In genomic region chr5:99111235-99111634, GRCm38 (mm10) we compare ENCODE assay signal across 13 mouse cellular contexts.
A peak's percentile ranks its signal among the peaks of the same experiment; 100 is the strongest.
DNase-seq lines count a peak whose midpoint lies in the region; ATAC-seq and TF ChIP-seq lines count a peak whose summit lies in the region.
"Had no signal": no experiment of that assay in that cellular context is flagged by ENCODE, and none has a peak within 500 bp of the region (broad histone marks: within the 10 kb centered on the region; RNA-seq: fewer than 3 reads in every experiment).

No protein-coding gene starts in this region.

- H3K36me3 ChIP-seq in forebrain, embryonic 12.5 days (replicated peaks): no peaks in the 10 kb centered on the region
- H3K36me3 ChIP-seq in forebrain, postnatal 0 days (ENCODE audit: insufficient read depth): no peaks in the 10 kb centered on the region
- H3K36me3 ChIP-seq in forebrain, embryonic 15.5 days: no peaks in the 10 kb centered on the region
- H3K36me3 ChIP-seq: embryonic facial prominence, embryonic 15.5 days had no signal

- peak; percentile 90 for ATAC-seq in forebrain, embryonic 12.5 days (ENCODE audit: low FRiP score)
- ATAC-seq in forebrain, postnatal 0 days: no peak
- peak; percentile 70 for ATAC-seq in forebrain, embryonic 15.5 days (replicated peaks)
- ATAC-seq: activated CD4-positive, CD25-positive, alpha-beta regulatory T cell, adult 4 months had no signal

- no peaks in the 10 kb centered on the region for H3K27me3 ChIP-seq in forebrain, embryonic 12.5 days
- no peaks in the 10 kb centered on the region for H3K27me3 ChIP-seq in forebrain, postnatal 0 days (ENCODE audit: insufficient read depth, low read length)
- H3K27me3 ChIP-seq in forebrain, embryonic 15.5 days: no peaks in the 10 kb centered on the region
- H3K27me3 ChIP-seq: embryonic facial prominence, embryonic 15.5 days had no signal

- no peak overlapping the region for H3K4me3 ChIP-seq in forebrain, embryonic 12.5 days (replicated peaks)
- no peak overlapping the region for H3K4me3 ChIP-seq in forebrain, postnatal 0 days (ENCODE audit: low read depth, low read length)
- no peak overlapping the region for H3K4me3 ChIP-seq in layer of hippocampus, adult 2 months
- no peak overlapping the region for H3K4me3 ChIP-seq in forebrain, embryonic 15.5 days
- H3K4me3 ChIP-seq: embryonic facial prominence, embryonic 15.5 days had no signal

- H3K9ac ChIP-seq in forebrain, embryonic 12.5 days: no peak overlapping the region
- H3K9ac ChIP-seq in forebrain, postnatal 0 days: no peak overlapping the region
- no peak overlapping the region for H3K9ac ChIP-seq in forebrain, embryonic 15.5 days (replicated peaks)
- H3K9ac ChIP-seq: embryonic facial prominence, embryonic 15.5 days had no signal

- no peak for TF ChIP-seq CTCF in forebrain, postnatal 0 days (IDR thresholded peaks at IDR 0.05; ENCODE audit: low read depth)
- no peak for TF ChIP-seq CTCF in layer of hippocampus, adult 2 months (conservative IDR thresholded peaks at IDR 0.05)

- H3K9me3 ChIP-seq in forebrain, embryonic 12.5 days: no peaks in the 10 kb centered on the region
- H3K9me3 ChIP-seq in forebrain, postnatal 0 days (ENCODE audit: low read length): no peaks in the 10 kb centered on the region
- no peaks in the 10 kb centered on the region for H3K9me3 ChIP-seq in forebrain, embryonic 15.5 days
- H3K9me3 ChIP-seq: embryonic facial prominence, embryonic 15.5 days had no signal

- H3K4me1 ChIP-seq in forebrain, embryonic 12.5 days: no peaks in the 10 kb centered on the region; the same call in 1 of the 2 replicates
- no peaks in the 10 kb centered on the region for H3K4me1 ChIP-seq in forebrain, postnatal 0 days (ENCODE audit: insufficient read depth)
- H3K4me1 ChIP-seq in forebrain, embryonic 15.5 days: 0 out of 2 replicates have a peak, but pooled peaks cover 3% of the 10 kb centered on the region
- H3K4me1 ChIP-seq: embryonic facial prominence, embryonic 15.5 days had no signal

- WGBS in forebrain, embryonic 12.5 days: 17% methylated on average over 4 of the region's 4 CpGs
- WGBS in forebrain, postnatal 0 days: 10% methylated on average over 4 of the region's 4 CpGs
- WGBS in forebrain, embryonic 15.5 days: 9% methylated on average over 4 of the region's 4 CpGs

- H3K4me2 ChIP-seq in forebrain, embryonic 12.5 days: no peak overlapping the region
- H3K4me2 ChIP-seq in forebrain, postnatal 0 days (ENCODE audit: low read depth): no peak overlapping the region
- no peak overlapping the region for H3K4me2 ChIP-seq in forebrain, embryonic 15.5 days (replicated peaks)
- H3K4me2 ChIP-seq: embryonic facial prominence, embryonic 15.5 days had no signal

- H3K27ac ChIP-seq in forebrain, embryonic 12.5 days: no peak overlapping the region
- no peak overlapping the region for H3K27ac ChIP-seq in forebrain, postnatal 0 days (ENCODE audit: low read depth, low read length)
- H3K27ac ChIP-seq in layer of hippocampus, adult 2 months: no peak overlapping the region
- H3K27ac ChIP-seq in forebrain, embryonic 15.5 days (replicated peaks): no peak overlapping the region
- H3K27ac ChIP-seq: embryonic facial prominence, embryonic 15.5 days had no signal

- DNase-seq in forebrain, postnatal 0 days: no peak
- peak; percentile 20 to 28 for DNase-seq in layer of hippocampus, postnatal 10 days (ENCODE audit: low spot score in 2 of 2)
- DNase-seq in layer of hippocampus, adult 2 months (ENCODE audit: low spot score in 2 of 2): no peak
- peak; percentile 67 for DNase-seq in Muller cell, postnatal 12 days (ENCODE audit: inconsistent ontology term)
- no peak for DNase-seq in natural killer cell, adult 2 months (ENCODE audit: low spot score in 2 of 2)
- DNase-seq in T-cell, adult 2 months (ENCODE audit: low spot score): no peak
- DNase-seq: heart, adult 18-20 months; heart, postnatal 10 days; lung, adult 18-20 months had no signal

Comparison
In these comparisons a context has a peak if more than half of its experiments do, and no peak if none do; other contexts are left out.
1. DNase-seq: peak in layer of hippocampus, postnatal 10 days (2 of 2) and Muller cell, postnatal 12 days (single experiment); none in forebrain, postnatal 0 days (single experiment), layer of hippocampus, adult 2 months (0 of 2), natural killer cell, adult 2 months (0 of 2) and T-cell, adult 2 months (single experiment).